Mouse (Mus musculus) liver, embryonic 15.5 days (tissue): Measurements from ENCODE around the gene Tmem216. TPM values are rescaled to one million over a fixed set of nuclear protein-coding genes. Genes with fewer than 3 reads are reported as not detected.

Experiments used
- ATAC-seq: fragments of 200-750 bp; cut with Nextera tagmentation; 2 replicates; pipeline ENCODE4 v1.8.0; 2017; ENCODE audit warnings: moderate number of reproducible peaks, mild to moderate bottlenecking, moderate library complexity; ENCODE audit not compliant: insufficient read depth
- H3K27ac ChIP-seq: fragments of 300-500 bp; sonication (generic); replicated peaks from 2 replicates; pipeline ENCODE4 v1.5.1; 2015; ENCODE audit warnings: mild to moderate bottlenecking, inconsistent platforms
- H3K27me3 ChIP-seq: fragments of 300-500 bp; sonication (generic); 2 replicates; pipeline ENCODE4 v1.6.1; 2015; ENCODE audit warnings: mild to moderate bottlenecking, inconsistent platforms
- H3K36me3 ChIP-seq: fragments of 300-500 bp; sonication (generic); replicated peaks from 2 replicates; pipeline ENCODE4 v1.6.1; 2015; ENCODE audit warnings: moderate library complexity, mild to moderate bottlenecking, inconsistent platforms
- H3K4me1 ChIP-seq: fragments of 300-500 bp; sonication (generic); replicated peaks from 2 replicates; pipeline ENCODE4 v1.6.1; 2015; ENCODE audit warnings: inconsistent platforms
- H3K4me2 ChIP-seq: fragments of 300-500 bp; sonication (generic); 2 replicates; pipeline ENCODE4 v1.6.1; 2015; ENCODE audit warnings: moderate library complexity, mild to moderate bottlenecking, inconsistent platforms
- H3K4me3 ChIP-seq: fragments of 300-500 bp; sonication (generic); replicated peaks from 2 replicates; pipeline ENCODE4 v1.5.1; 2015; ENCODE audit warnings: mild to moderate bottlenecking, inconsistent platforms
- H3K9ac ChIP-seq: fragments of 300-500 bp; sonication (generic); 2 replicates; pipeline ENCODE4 v1.6.1; 2015; ENCODE audit warnings: moderate library complexity, mild to moderate bottlenecking, inconsistent platforms
- H3K9me3 ChIP-seq: fragments of 300-500 bp; sonication (generic); replicated peaks from 2 replicates; pipeline ENCODE4 v1.6.1; 2016; ENCODE audit warnings: inconsistent platforms
- WGBS: fragments of 180-500 bp; shearing (Covaris S2); methylation state at CpG from one replicate; pipeline ENCODE4 v1.1.7; 2015; ENCODE audit warnings: mixed read lengths; ENCODE audit not compliant: insufficient replicate concordance; 5-methylcytosine and 5-hydroxymethylcytosine counted together
- polyA plus RNA-seq: library from polyadenylated mRNA; unstranded; fragments of >200 nt; fragmentation: Nextera tagmentation; extraction: Ambion mirVana; gene quantifications from 2 replicates; pipeline ENCODE4 v1.2.1, GENCODE M21; 2015

The Tmem216 gene
- 11.7 and 12.1 TPM in 2 replicates for polyA plus RNA-seq

- WGBS = 2% methylated on average over 43 of the region's 43 CpGs
- Histone ChIP-seq H3K4me2 (peak within 1 kb of the TSS; percentile 85), H3K27me3 (no peaks in the 10 kb centered on the region), H3K36me3 (peaks cover 15% of the 10 kb centered on the region), H3K27ac (peak within 1 kb of the TSS; percentile 76), H3K4me3 (peak within 1 kb of the TSS; percentile 77), H3K9me3 (no peaks in the 10 kb centered on the region), H3K9ac (peak within 1 kb of the TSS; percentile 71), H3K4me1 (peaks cover 20% of the 10 kb centered on the region)
- ATAC-seq = peak; percentile 97
Measured at GRCm38 (mm10) chr19:10555624-10556510, at the start of gene Tmem216. TSS of gene Tmem216 (minus strand) at chr19:10556238.

- Histone ChIP-seq H3K36me3 (peaks cover 40% of the 10 kb centered on the region), H3K27me3 (no peaks in the 10 kb centered on the region), H3K4me2 (peak within 1 kb of the TSS; percentile 87), H3K4me1 (peaks cover 58% of the 10 kb centered on the region), H3K27ac (peak within 1 kb of the TSS; percentile 94), H3K9ac (peak within 1 kb of the TSS; percentile 97), H3K4me3 (peak within 1 kb of the TSS; percentile 88), H3K9me3 (no peaks in the 10 kb centered on the region)
- peak; percentile 95 for ATAC-seq
- WGBS = under 1% methylated on average over 49 of the region's 49 CpGs
Measured at GRCm38 (mm10) chr19:10605293-10605900, 49.4 kb upstream of the Tmem216 start, which contains the start of the genes Ddb1 and Tkfc. TSS of gene Ddb1 (plus strand) at chr19:10605327. TSS of gene Tkfc (minus strand) at chr19:10605654.

GRCm38 (mm10) chr19:10604534-10604933 is 48.5 kb upstream of the Tmem216 start:
- Histone ChIP-seq H3K27ac (peak overlapping the region; percentile 94), H3K36me3 (peaks cover 36% of the 10 kb centered on the region), H3K4me1 (peaks cover 58% of the 10 kb centered on the region), H3K4me2 (peak overlapping the region; percentile 87), H3K9me3 (no peaks in the 10 kb centered on the region), H3K27me3 (no peaks in the 10 kb centered on the region), H3K9ac (peak overlapping the region; percentile 78), H3K4me3 (peak overlapping the region; percentile 88)
- 34% methylated on average over 3 of the region's 3 CpGs for WGBS
- no peak for ATAC-seq

GRCm38 (mm10) chr19:10603660-10604523 is 47.9 kb upstream of the Tmem216 start:
- Histone ChIP-seq H3K4me2 (peak overlapping the region; percentile 87), H3K9ac (peak overlapping the region; percentile 78; the same call in 1 of the 2 replicates), H3K36me3 (peaks cover 36% of the 10 kb centered on the region), H3K27ac (peak overlapping the region; percentile 94), H3K4me1 (peaks cover 58% of the 10 kb centered on the region), H3K27me3 (no peaks in the 10 kb centered on the region), H3K4me3 (peak overlapping the region; percentile 88), H3K9me3 (no peaks in the 10 kb centered on the region)
- ATAC-seq = no peak
- whole genome bisulfite sequencing = 69% methylated on average over 18 of the region's 18 CpGs

- ATAC-seq = no peak
- H3K36me3 ChIP-seq = peaks cover 35% of the 10 kb centered on the region
- peaks cover 54% of the 10 kb centered on the region for H3K4me1 ChIP-seq
- 2% methylated on average over 9 of the region's 9 CpGs for WGBS
- peak overlapping the region; percentile 87 for H3K4me2 ChIP-seq
- no peaks in the 10 kb centered on the region for H3K27me3 ChIP-seq
- H3K27ac ChIP-seq = peak overlapping the region; percentile 94
- peak overlapping the region; percentile 78; the same call in 1 of the 2 replicates for H3K9ac ChIP-seq
- H3K4me3 ChIP-seq = peak overlapping the region; percentile 38
- H3K9me3 ChIP-seq = no peaks in the 10 kb centered on the region
Measured at GRCm38 (mm10) chr19:10602787-10603186, 46.7 kb upstream of the Tmem216 start.

- Histone ChIP-seq H3K36me3 (peaks cover 34% of the 10 kb centered on the region), H3K9me3 (no peaks in the 10 kb centered on the region), H3K9ac (0 out of 2 replicates have a peak overlapping the region, but pooled peaks have one; percentile 1), H3K27ac (peak overlapping the region; percentile 67), H3K4me2 (peak overlapping the region; percentile 87), H3K4me3 (peak overlapping the region; percentile 38), H3K4me1 (peaks cover 49% of the 10 kb centered on the region), H3K27me3 (no peaks in the 10 kb centered on the region)
- ATAC-seq = no peak
- WGBS = 26% methylated on average over 6 of the region's 6 CpGs
Measured at GRCm38 (mm10) chr19:10602247-10602769, 46.3 kb upstream of the Tmem216 start.

- 90% methylated on average over 2 of the region's 2 CpGs for WGBS
- no peak overlapping the region for H3K27ac ChIP-seq
- H3K4me1 ChIP-seq = peaks cover 35% of the 10 kb centered on the region
- no peak overlapping the region for H3K9ac ChIP-seq
- no peaks in the 10 kb centered on the region for H3K27me3 ChIP-seq
- H3K4me2 ChIP-seq = no peak overlapping the region
- no peaks in the 10 kb centered on the region for H3K9me3 ChIP-seq
- H3K36me3 ChIP-seq = peaks cover 53% of the 10 kb centered on the region
- ATAC-seq = no peak
- no peak overlapping the region for H3K4me3 ChIP-seq
Measured at GRCm38 (mm10) chr19:10599648-10600047, 43.6 kb upstream of the Tmem216 start.

- no peak overlapping the region for H3K9ac ChIP-seq
- no peaks in the 10 kb centered on the region for H3K9me3 ChIP-seq
- H3K4me2 ChIP-seq = no peak overlapping the region
- H3K4me1 ChIP-seq = peaks cover 27% of the 10 kb centered on the region
- H3K27ac ChIP-seq = no peak overlapping the region
- H3K36me3 ChIP-seq = peaks cover 66% of the 10 kb centered on the region
- no peak for ATAC-seq
- WGBS = 30% methylated on average over 3 of the region's 3 CpGs
- no peaks in the 10 kb centered on the region for H3K27me3 ChIP-seq
- no peak overlapping the region for H3K4me3 ChIP-seq
Measured at GRCm38 (mm10) chr19:10598188-10598587, 42.1 kb upstream of the Tmem216 start.

- H3K27me3 ChIP-seq = no peaks in the 10 kb centered on the region
- peaks cover 75% of the 10 kb centered on the region for H3K36me3 ChIP-seq
- peak; percentile 77 for ATAC-seq
- peak overlapping the region; percentile 30; the same call in 1 of the 2 replicates for H3K4me2 ChIP-seq
- peaks cover 44% of the 10 kb centered on the region for H3K4me1 ChIP-seq
- WGBS = 68% methylated on average over 6 of the region's 6 CpGs
- peak overlapping the region; percentile 69 for H3K27ac ChIP-seq
- no peaks in the 10 kb centered on the region for H3K9me3 ChIP-seq
- no peak overlapping the region for H3K4me3 ChIP-seq
- no peak overlapping the region for H3K9ac ChIP-seq
Measured at GRCm38 (mm10) chr19:10591659-10592377, 35.8 kb upstream of the Tmem216 start.

GRCm38 (mm10) chr19:10590301-10590700 is 34.3 kb upstream of the Tmem216 start:
- Histone ChIP-seq H3K4me2 (no peak overlapping the region), H3K27ac (no peak overlapping the region), H3K9me3 (no peaks in the 10 kb centered on the region), H3K27me3 (no peaks in the 10 kb centered on the region), H3K36me3 (peaks cover 61% of the 10 kb centered on the region), H3K9ac (no peak overlapping the region), H3K4me1 (peaks cover 49% of the 10 kb centered on the region), H3K4me3 (no peak overlapping the region)
- no peak for ATAC-seq
- 53% methylated on average over 3 of the region's 3 CpGs for WGBS
